Mouse (Mus musculus): Measurements from ENCODE around the gene Babam2.

Babam2 gene

GRCm38 (mm10) chr5:32001771-32002170, 304.3 kb downstream of the Babam2 start:
- no peak for DNase-seq

- DNase-seq = no peak
These were observed 310.9 kb downstream of the Babam2 start for GRCm38 (mm10) chr5:32008401-32008800.

GRCm38 (mm10) chr5:32010056-32010455, 312.6 kb downstream of the Babam2 start:
- no peak for DNase-seq

GRCm38 (mm10) chr5:32013053-32013452, 315.6 kb downstream of the Babam2 start:
- DNase-seq = no peak

GRCm38 (mm10) chr5:32014786-32015185, 317.3 kb downstream of the Babam2 start:
- no peak for DNase-seq

GRCm38 (mm10) chr5:32015949-32016478, 318.5 kb downstream of the Babam2 start:
- DNase-seq = no peak

GRCm38 (mm10) chr5:32017686-32018085, 320.2 kb downstream of the Babam2 start:
- DNase-seq = no peak

GRCm38 (mm10) chr5:32018276-32018675, 320.8 kb downstream of the Babam2 start:
- DNase-seq = no peak

- DNase-seq = no peak
These were observed 332.4 kb downstream of the Babam2 start for GRCm38 (mm10) chr5:32029834-32030433.

- no peak for DNase-seq
These were observed 335.7 kb downstream of the Babam2 start for GRCm38 (mm10) chr5:32033185-32033584.

GRCm38 (mm10) chr5:32033621-32034020, 336.1 kb downstream of the Babam2 start:
- DNase-seq = no peak

GRCm38 (mm10) chr5:32034475-32035054, 337.1 kb downstream of the Babam2 start:
- no peak for DNase-seq

- DNase-seq = no peak
These were observed 338.3 kb downstream of the Babam2 start for GRCm38 (mm10) chr5:32035721-32036320.

GRCm38 (mm10) chr5:32036896-32037295, 339.4 kb downstream of the Babam2 start:
- DNase-seq = peak; percentile 35

- DNase-seq = no peak
These were observed 340.1 kb downstream of the Babam2 start for GRCm38 (mm10) chr5:32037546-32037945.

- no peak for DNase-seq
These were observed 341.5 kb downstream of the Babam2 start for GRCm38 (mm10) chr5:32038994-32039393.

- no peak for DNase-seq
These were observed 342.0 kb downstream of the Babam2 start for GRCm38 (mm10) chr5:32039511-32039910.

- DNase-seq = no peak
These were observed 345.7 kb downstream of the Babam2 start for GRCm38 (mm10) chr5:32043153-32043552.

- no peak for DNase-seq
These were observed 346.5 kb downstream of the Babam2 start for GRCm38 (mm10) chr5:32043996-32044395.

GRCm38 (mm10) chr5:32051899-32052298, 354.4 kb downstream of the Babam2 start:
- DNase-seq = no peak

- no peak for DNase-seq
These were observed 355.0 kb downstream of the Babam2 start for GRCm38 (mm10) chr5:32052467-32052866.

- no peak for DNase-seq
These were observed 356.0 kb downstream of the Babam2 start for GRCm38 (mm10) chr5:32053476-32053875.

- no peak for DNase-seq
These were observed 358.2 kb downstream of the Babam2 start for GRCm38 (mm10) chr5:32055676-32056075.

- no peak for DNase-seq
These were observed 358.6 kb downstream of the Babam2 start for GRCm38 (mm10) chr5:32056126-32056525.
